Mouse (Mus musculus): ENCODE data around the gene Bsn.

- TF ChIP-seq CTCF (IDR thresholded peaks at IDR 0.05; ENCODE audit: low read depth, low read length): no peak
- TF ChIP-seq POLR2A (IDR thresholded peaks at IDR 0.05; ENCODE audit: extremely low read depth, insufficient read depth, low read length): no peak
Observed at GRCm38 (mm10) chr9:108175116-108175838, 14.9 kb downstream of the Bsn start.
